Mouse (Mus musculus) midbrain, embryonic 16.5 days (tissue): ENCODE data around the gene Dnal1. TPM values are rescaled to one million over a fixed set of nuclear protein-coding genes. Genes with fewer than 3 reads are reported as not detected.

ENCODE experiments used
- ATAC-seq: fragments of 200-750 bp; cut with Nextera tagmentation; 2 replicates; pipeline ENCODE4 v1.8.0; 2017; ENCODE audit warnings: moderate TSS enrichment
- H3K27ac ChIP-seq: fragments of 300-500 bp; sonication (generic); 2 replicates; pipeline ENCODE4 v1.5.1; 2014; ENCODE audit warnings: mild to moderate bottlenecking, low read length, mixed read lengths
- H3K27me3 ChIP-seq: fragments of 300-500 bp; sonication (generic); 2 replicates; pipeline ENCODE4 v1.6.1; 2014; ENCODE audit warnings: low read depth, low read length, mixed read lengths; ENCODE audit not compliant: control insufficient read depth, insufficient read depth
- H3K36me3 ChIP-seq: fragments of 300-500 bp; sonication (generic); 2 replicates; pipeline ENCODE4 v1.6.1; 2014; ENCODE audit warnings: mild to moderate bottlenecking, low read length, moderate library complexity, mixed read lengths; ENCODE audit not compliant: control insufficient read depth, insufficient read depth
- H3K4me1 ChIP-seq: fragments of 300-500 bp; sonication (generic); 2 replicates; pipeline ENCODE4 v1.6.1; 2014; ENCODE audit warnings: mild to moderate bottlenecking, low read length, mixed read lengths; ENCODE audit not compliant: control insufficient read depth, insufficient read depth
- H3K4me2 ChIP-seq: fragments of 300-500 bp; sonication (generic); 2 replicates; pipeline ENCODE4 v1.6.1; 2014; ENCODE audit warnings: mild to moderate bottlenecking, low read length, mixed read lengths
- H3K4me3 ChIP-seq: fragments of 300-500 bp; sonication (generic); 2 replicates; pipeline ENCODE4 v1.5.1; 2014; ENCODE audit warnings: low read depth, mild to moderate bottlenecking, low read length, moderate library complexity, mixed read lengths
- H3K9ac ChIP-seq: fragments of 300-500 bp; sonication (generic); 2 replicates; pipeline ENCODE4 v1.6.1; 2014; ENCODE audit warnings: low read depth, low read length, mixed read lengths
- H3K9me3 ChIP-seq: fragments of 300-500 bp; sonication (generic); replicated peaks from 2 replicates; pipeline ENCODE4 v1.6.1; 2014; ENCODE audit warnings: mild to moderate bottlenecking, low read length, mixed read lengths; ENCODE audit not compliant: control insufficient read depth, poor library complexity, severe bottlenecking
- WGBS: fragments of 180-500 bp; shearing (Covaris S2); extraction: QIAGEN DNeasy Blood & Tissue Kit; methylation state at CpG from one replicate; pipeline ENCODE4 v1.1.7; 2014; 5-methylcytosine and 5-hydroxymethylcytosine counted together
- polyA plus RNA-seq: library from polyadenylated mRNA; unstranded; fragments of >200 nt; fragmentation: Nextera tagmentation; extraction: Ambion mirVana; gene quantifications from 2 replicates; pipeline ENCODE4 v1.2.1, GENCODE M21; 2015

The Dnal1 gene
- polyA plus RNA-seq, 1 experiment from 2014 or later: 9.1 TPM

- Histone ChIP-seq H3K27ac (no peak overlapping the region), H3K4me2 (no peak overlapping the region), H3K9me3 (no peaks in the 10 kb centered on the region), H3K4me1 (no peaks in the 10 kb centered on the region), H3K27me3 (no peaks in the 10 kb centered on the region), H3K9ac (no peak overlapping the region), H3K36me3 (peaks cover 6% of the 10 kb centered on the region; the same call in 1 of the 2 replicates), H3K4me3 (no peak overlapping the region)
- WGBS: 68% methylated on average over 4 of the region's 4 CpGs
- no peak for ATAC-seq
These were observed 26.0 kb downstream of the Dnal1 start for GRCm38 (mm10) chr12:84140135-84140534.

GRCm38 (mm10) chr12:84141271-84141670 lies 27.1 kb downstream of the Dnal1 start:
- H3K4me2 ChIP-seq: no peak overlapping the region
- 87% methylated on average over 4 of the region's 4 CpGs for WGBS
- H3K27me3 ChIP-seq: no peaks in the 10 kb centered on the region
- no peak overlapping the region for H3K27ac ChIP-seq
- no peak for ATAC-seq
- no peaks in the 10 kb centered on the region for H3K9me3 ChIP-seq
- no peaks in the 10 kb centered on the region for H3K4me1 ChIP-seq
- no peak overlapping the region for H3K9ac ChIP-seq
- H3K4me3 ChIP-seq: no peak overlapping the region
- H3K36me3 ChIP-seq: peaks cover under 1% of the 10 kb centered on the region; the same call in 1 of the 2 replicates

- 64% methylated on average over 14 of the region's 14 CpGs for WGBS
- no peak overlapping the region for H3K4me3 ChIP-seq
- no peak for ATAC-seq
- no peaks in the 10 kb centered on the region for H3K9me3 ChIP-seq
- no peaks in the 10 kb centered on the region for H3K27me3 ChIP-seq
- no peak overlapping the region for H3K4me2 ChIP-seq
- no peak overlapping the region for H3K27ac ChIP-seq
- H3K9ac ChIP-seq: no peak overlapping the region
- no peaks in the 10 kb centered on the region for H3K4me1 ChIP-seq
- no peaks in the 10 kb centered on the region; the same call in 1 of the 2 replicates for H3K36me3 ChIP-seq
These were observed 28.3 kb downstream of the Dnal1 start for GRCm38 (mm10) chr12:84142281-84143050.

- no peaks in the 10 kb centered on the region for H3K27me3 ChIP-seq
- peak within 1 kb of the TSS; percentile 65 for H3K4me3 ChIP-seq
- H3K27ac ChIP-seq: peak within 1 kb of the TSS; percentile 87
- peak within 1 kb of the TSS; percentile 74 for H3K4me2 ChIP-seq
- 0% methylated on average over 44 of the region's 50 CpGs for WGBS
- no peaks in the 10 kb centered on the region; the same call in 1 of the 2 replicates for H3K36me3 ChIP-seq
- no peaks in the 10 kb centered on the region for H3K9me3 ChIP-seq
- H3K4me1 ChIP-seq: peaks cover 14% of the 10 kb centered on the region
- peak; percentile 96 for ATAC-seq
- H3K9ac ChIP-seq: peak within 1 kb of the TSS; percentile 79
These were observed 33.9 kb downstream of the Dnal1 start, which contains the start of gene Pnma1 for GRCm38 (mm10) chr12:84147954-84148621. TSS of gene Pnma1 (minus strand) at chr12:84148489.

GRCm38 (mm10) chr12:84148622-84149012 lies 34.5 kb downstream of the Dnal1 start:
- WGBS: 3% methylated on average over 10 of the region's 10 CpGs
- Histone ChIP-seq H3K4me1 (peaks cover 14% of the 10 kb centered on the region), H3K9ac (peak overlapping the region; percentile 79), H3K4me2 (peak overlapping the region; percentile 74), H3K27me3 (no peaks in the 10 kb centered on the region), H3K4me3 (peak overlapping the region; percentile 65), H3K9me3 (no peaks in the 10 kb centered on the region), H3K27ac (peak overlapping the region; percentile 87), H3K36me3 (no peaks in the 10 kb centered on the region; the same call in 1 of the 2 replicates)
- no peak; the same call in 1 of the 2 replicates for ATAC-seq

GRCm38 (mm10) chr12:84149971-84150370 lies 35.8 kb downstream of the Dnal1 start:
- Histone ChIP-seq H3K4me2 (peak overlapping the region; percentile 23; the same call in 1 of the 2 replicates), H3K27ac (no peak overlapping the region), H3K36me3 (no peaks in the 10 kb centered on the region), H3K27me3 (no peaks in the 10 kb centered on the region), H3K9me3 (no peaks in the 10 kb centered on the region), H3K4me3 (no peak overlapping the region), H3K9ac (peak overlapping the region; percentile 39; the same call in 1 of the 2 replicates), H3K4me1 (peaks cover 14% of the 10 kb centered on the region)
- ATAC-seq: no peak
- 41% methylated on average over 15 of the region's 15 CpGs for WGBS

- H3K9ac ChIP-seq: no peak overlapping the region
- ATAC-seq: no peak
- no peak overlapping the region for H3K4me2 ChIP-seq
- H3K9me3 ChIP-seq: no peaks in the 10 kb centered on the region
- H3K36me3 ChIP-seq: 0 out of 2 replicates have a peak, but pooled peaks cover 2% of the 10 kb centered on the region
- H3K27ac ChIP-seq: no peak overlapping the region
- H3K4me3 ChIP-seq: no peak overlapping the region
- no peaks in the 10 kb centered on the region for H3K27me3 ChIP-seq
- 65% methylated on average over 6 of the region's 6 CpGs for WGBS
- H3K4me1 ChIP-seq: peaks cover 14% of the 10 kb centered on the region
These were observed 36.8 kb downstream of the Dnal1 start for GRCm38 (mm10) chr12:84150976-84151375.

- 0 out of 2 replicates have a peak, but pooled peaks cover 2% of the 10 kb centered on the region for H3K36me3 ChIP-seq
- H3K4me2 ChIP-seq: no peak overlapping the region
- peaks cover 14% of the 10 kb centered on the region for H3K4me1 ChIP-seq
- H3K4me3 ChIP-seq: no peak overlapping the region
- H3K9me3 ChIP-seq: no peaks in the 10 kb centered on the region
- WGBS: 83% methylated on average over 10 of the region's 10 CpGs
- H3K27me3 ChIP-seq: no peaks in the 10 kb centered on the region
- H3K9ac ChIP-seq: no peak overlapping the region
- ATAC-seq: no peak
- H3K27ac ChIP-seq: no peak overlapping the region
These were observed 37.7 kb downstream of the Dnal1 start for GRCm38 (mm10) chr12:84151911-84152310.
